Mouse (Mus musculus) liver, embryonic 16.5 days (tissue): Measurements from ENCODE around the gene Tmem63c. TPM values are rescaled to one million over a fixed set of nuclear protein-coding genes. Genes with fewer than 3 reads are reported as not detected.

ENCODE experiments used
- ATAC-seq: fragments of 200-750 bp; cut with Nextera tagmentation; 2 replicates; pipeline ENCODE4 v1.8.0; 2017; ENCODE audit warnings: low read depth, mild to moderate bottlenecking, moderate number of reproducible peaks, moderate library complexity
- H3K27ac ChIP-seq: fragments of 300-500 bp; sonication (generic); 2 replicates; pipeline ENCODE4 v1.5.1; 2014; ENCODE audit warnings: mild to moderate bottlenecking, low read length
- H3K27me3 ChIP-seq: fragments of 300-500 bp; sonication (generic); 2 replicates; pipeline ENCODE4 v1.6.1; 2014; ENCODE audit warnings: low read depth, low read length, mixed read lengths; ENCODE audit not compliant: control insufficient read depth, insufficient read depth
- H3K36me3 ChIP-seq: fragments of 300-500 bp; sonication (generic); 2 replicates; pipeline ENCODE4 v1.6.1; 2014; ENCODE audit warnings: mild to moderate bottlenecking; ENCODE audit not compliant: control insufficient read depth, insufficient read depth
- H3K4me1 ChIP-seq: fragments of 300-500 bp; sonication (generic); 2 replicates; pipeline ENCODE4 v1.6.1; 2014; ENCODE audit warnings: low read depth, low read length, mixed read lengths; ENCODE audit not compliant: control insufficient read depth
- H3K4me2 ChIP-seq: fragments of 300-500 bp; sonication (generic); 2 replicates; pipeline ENCODE4 v1.6.1; 2014; ENCODE audit warnings: low read depth, low read length, mixed read lengths
- H3K4me3 ChIP-seq: fragments of 300-500 bp; sonication (generic); 2 replicates; pipeline ENCODE4 v1.5.1; 2014; ENCODE audit warnings: low read depth, mild to moderate bottlenecking, low read length
- H3K9ac ChIP-seq: fragments of 300-500 bp; sonication (generic); 2 replicates; pipeline ENCODE4 v1.6.1; 2014; ENCODE audit warnings: low read depth, low read length
- H3K9me3 ChIP-seq: fragments of 300-500 bp; sonication (generic); replicated peaks from 2 replicates; pipeline ENCODE4 v1.6.1; 2016; ENCODE audit warnings: low read length; ENCODE audit not compliant: control insufficient read depth
- WGBS: fragments of 180-500 bp; shearing (Covaris S2); extraction: QIAGEN DNeasy Blood & Tissue Kit; methylation state at CpG from one replicate; pipeline ENCODE4 v1.1.7; 2014; ENCODE audit not compliant: insufficient replicate concordance; 5-methylcytosine and 5-hydroxymethylcytosine counted together
- polyA plus RNA-seq: library from polyadenylated mRNA; unstranded; fragments of >200 nt; fragmentation: Nextera tagmentation; extraction: Ambion mirVana; gene quantifications from 2 replicates; pipeline ENCODE4 v1.2.1, GENCODE M21; 2015

Tmem63c gene
- polyA plus RNA-seq, 1 experiment from 2014 or later: not detected

DNA sequence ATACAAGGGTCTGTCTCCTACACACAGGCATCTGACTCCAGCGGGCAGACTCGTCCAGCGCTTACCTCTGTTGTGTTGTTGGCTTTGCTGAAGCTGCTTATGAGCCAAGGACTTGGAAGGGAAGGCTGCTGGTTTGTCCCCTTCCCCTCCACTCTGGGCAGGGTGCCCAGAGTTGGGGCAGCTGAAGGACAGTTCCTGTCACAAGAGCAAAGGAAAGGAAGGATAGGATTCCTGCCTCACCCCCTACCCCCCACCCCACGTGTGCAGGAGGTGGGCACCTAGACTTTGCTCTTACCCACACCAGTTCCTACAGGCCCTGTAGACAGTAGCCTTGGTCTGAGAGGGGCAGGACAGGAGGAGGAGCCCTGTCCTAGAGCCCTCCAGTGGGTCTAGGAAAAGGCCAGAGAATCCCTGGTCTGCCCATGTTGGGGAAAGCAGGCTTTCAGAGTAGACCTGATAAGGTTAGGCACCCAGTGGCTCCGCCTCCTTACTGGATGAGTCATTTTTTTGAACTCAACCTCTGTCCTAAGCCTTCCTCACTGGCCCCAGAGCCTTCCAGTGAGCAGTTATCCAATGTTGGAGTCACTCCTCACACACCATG, 10.1 kb downstream of the Tmem63c start:
- no peak for ATAC-seq
- WGBS: 48% methylated on average over 5 of the region's 5 CpGs
- H3K9me3 ChIP-seq: no peaks in the 10 kb centered on the region

DNA sequence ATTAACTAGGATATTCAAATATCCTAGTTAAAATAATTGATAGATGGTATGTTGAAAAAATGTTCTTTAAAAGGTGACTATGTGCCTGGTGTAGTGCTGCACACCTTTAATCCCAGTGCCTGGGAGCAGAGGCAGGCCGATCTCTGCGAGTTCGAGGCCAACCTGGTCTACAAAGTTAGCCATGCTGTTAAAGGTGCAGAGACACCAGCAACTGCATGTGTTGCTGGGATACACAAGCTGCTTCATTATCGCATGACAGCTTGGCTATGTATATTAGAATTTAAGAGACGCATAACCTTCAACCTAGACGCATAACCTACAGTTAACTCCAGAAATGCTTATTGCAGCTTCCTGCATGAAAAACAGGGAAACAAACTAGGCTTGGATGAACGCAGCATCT, 15.5 kb downstream of the Tmem63c start:
- Histone ChIP-seq H3K27ac (no peak overlapping the region), H3K9ac (no peak overlapping the region), H3K36me3 (no peaks in the 10 kb centered on the region), H3K4me3 (no peak overlapping the region), H3K9me3 (no peaks in the 10 kb centered on the region), H3K4me1 (no peaks in the 10 kb centered on the region), H3K27me3 (no peaks in the 10 kb centered on the region), H3K4me2 (no peak overlapping the region)
- WGBS: 75% methylated on average over 7 of the region's 7 CpGs
- ATAC-seq: no peak

More for the DNA sequence above, 10.1 kb downstream of the Tmem63c start:
- H3K27ac ChIP-seq: no peak overlapping the region
- H3K4me1 ChIP-seq: no peaks in the 10 kb centered on the region
- H3K9ac ChIP-seq: no peak overlapping the region
- H3K27me3 ChIP-seq: peaks cover 12% of the 10 kb centered on the region; the same call in 1 of the 2 replicates
- H3K4me3 ChIP-seq: no peak overlapping the region
- no peak overlapping the region for H3K4me2 ChIP-seq
- no peaks in the 10 kb centered on the region for H3K36me3 ChIP-seq

DNA sequence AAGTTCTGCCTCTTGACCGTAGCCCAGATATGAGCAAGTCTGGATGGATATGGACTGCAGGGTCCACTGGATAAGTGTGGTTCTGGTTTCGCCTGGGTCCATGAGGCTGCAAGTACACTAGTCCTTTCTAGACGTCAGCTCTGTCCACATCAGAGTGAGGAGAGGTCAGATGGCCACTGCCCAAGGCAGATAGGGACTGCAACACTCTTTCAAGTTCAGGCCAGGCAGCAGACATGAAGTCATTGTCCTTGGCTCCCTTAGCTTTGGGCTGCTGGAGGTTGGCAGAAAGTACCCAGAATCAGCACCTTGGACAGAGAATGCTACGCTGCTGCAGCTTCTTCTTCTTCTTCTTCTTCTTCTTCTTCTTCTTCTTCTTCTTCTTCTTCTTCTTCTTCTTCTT, 19.0 kb downstream of the Tmem63c start:
- H3K36me3 ChIP-seq: no peaks in the 10 kb centered on the region
- 54% methylated on average over 4 of the region's 4 CpGs for WGBS
- ATAC-seq: no peak
- no peaks in the 10 kb centered on the region for H3K9me3 ChIP-seq
- H3K27me3 ChIP-seq: no peaks in the 10 kb centered on the region
- H3K27ac ChIP-seq: no peak overlapping the region
- H3K4me2 ChIP-seq: no peak overlapping the region
- H3K9ac ChIP-seq: no peak overlapping the region
- H3K4me3 ChIP-seq: no peak overlapping the region
- H3K4me1 ChIP-seq: no peaks in the 10 kb centered on the region

- Histone ChIP-seq H3K4me1 (no peaks in the 10 kb centered on the region), H3K27ac (no peak overlapping the region), H3K36me3 (no peaks in the 10 kb centered on the region), H3K9ac (no peak overlapping the region), H3K4me3 (no peak overlapping the region), H3K9me3 (no peaks in the 10 kb centered on the region), H3K4me2 (no peak overlapping the region), H3K27me3 (no peaks in the 10 kb centered on the region)
- no peak for ATAC-seq
- 68% methylated on average over 7 of the region's 7 CpGs for WGBS
These were observed 19.7 kb downstream of the Tmem63c start for GRCm38 (mm10) chr12:87040857-87041256.

DNA sequence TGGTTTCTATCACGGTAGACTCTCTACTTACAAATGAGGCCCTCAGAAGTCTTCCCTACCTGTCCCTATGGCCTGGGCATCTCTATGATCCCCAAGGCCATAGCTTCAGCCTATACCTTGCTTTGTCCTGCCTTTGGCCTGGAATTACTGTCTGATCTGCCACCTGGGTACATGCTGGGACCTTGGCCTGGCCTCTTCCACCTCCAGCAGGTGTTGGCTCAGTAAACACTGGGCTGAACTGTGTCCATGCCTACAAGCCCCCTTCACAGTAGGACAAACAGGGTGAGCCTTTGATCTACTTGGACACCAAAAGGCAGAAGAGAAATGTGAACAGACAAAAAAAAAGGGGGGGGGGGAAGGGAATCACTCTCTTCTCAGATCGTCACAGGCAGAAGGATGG, 21.3 kb downstream of the Tmem63c start:
- H3K27me3 ChIP-seq: no peaks in the 10 kb centered on the region
- H3K27ac ChIP-seq: no peak overlapping the region
- H3K4me3 ChIP-seq: no peak overlapping the region
- WGBS: 60% methylated on average over 2 of the region's 2 CpGs
- H3K9me3 ChIP-seq: no peaks in the 10 kb centered on the region
- H3K36me3 ChIP-seq: no peaks in the 10 kb centered on the region
- no peak for ATAC-seq
- H3K4me1 ChIP-seq: no peaks in the 10 kb centered on the region
- H3K4me2 ChIP-seq: no peak overlapping the region
- no peak overlapping the region for H3K9ac ChIP-seq

GRCm38 (mm10) chr12:87043221-87043620, 22.1 kb downstream of the Tmem63c start:
- Histone ChIP-seq H3K36me3 (no peaks in the 10 kb centered on the region), H3K4me2 (no peak overlapping the region), H3K9ac (no peak overlapping the region), H3K4me1 (no peaks in the 10 kb centered on the region), H3K27me3 (no peaks in the 10 kb centered on the region), H3K27ac (no peak overlapping the region), H3K9me3 (no peaks in the 10 kb centered on the region), H3K4me3 (no peak overlapping the region)
- 55% methylated on average over 7 of the region's 7 CpGs for WGBS
- ATAC-seq: no peak

DNA sequence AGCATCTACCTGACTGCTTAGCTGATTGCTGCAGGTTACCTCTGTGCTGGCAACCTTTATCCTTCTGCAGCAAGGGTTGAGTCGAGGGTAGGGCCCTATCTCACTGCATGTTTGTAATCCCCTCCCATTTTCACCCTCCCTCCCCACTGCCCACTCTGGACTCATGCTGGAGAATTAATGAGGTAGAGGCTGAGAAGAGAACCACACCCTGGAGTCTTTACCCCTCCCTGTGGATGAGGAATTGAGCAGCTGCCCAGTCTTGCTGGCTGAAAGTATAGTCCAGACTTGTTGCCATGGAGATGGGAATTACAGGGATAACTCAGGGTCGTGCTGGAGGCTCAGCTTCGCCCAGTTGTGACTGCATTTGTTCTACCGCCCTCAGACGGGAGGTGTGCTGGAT, 23.6 kb downstream of the Tmem63c start:
- Histone ChIP-seq H3K4me2 (no peak overlapping the region), H3K9me3 (no peaks in the 10 kb centered on the region), H3K36me3 (no peaks in the 10 kb centered on the region), H3K4me3 (no peak overlapping the region), H3K27ac (no peak overlapping the region), H3K9ac (no peak overlapping the region), H3K4me1 (no peaks in the 10 kb centered on the region), H3K27me3 (no peaks in the 10 kb centered on the region)
- 23% methylated on average over 5 of the region's 5 CpGs for WGBS
- no peak for ATAC-seq

- Histone ChIP-seq H3K9me3 (no peaks in the 10 kb centered on the region), H3K4me2 (no peak overlapping the region), H3K4me1 (no peaks in the 10 kb centered on the region), H3K27me3 (no peaks in the 10 kb centered on the region), H3K36me3 (no peaks in the 10 kb centered on the region), H3K27ac (no peak overlapping the region), H3K4me3 (no peak overlapping the region), H3K9ac (no peak overlapping the region)
- 33% methylated on average over 3 of the region's 3 CpGs for WGBS
- no peak for ATAC-seq
These were observed 26.4 kb downstream of the Tmem63c start for GRCm38 (mm10) chr12:87047536-87047935.

- Histone ChIP-seq H3K9ac (no peak overlapping the region), H3K27ac (no peak overlapping the region), H3K4me1 (no peaks in the 10 kb centered on the region), H3K4me2 (no peak overlapping the region), H3K4me3 (no peak overlapping the region), H3K9me3 (no peaks in the 10 kb centered on the region), H3K27me3 (no peaks in the 10 kb centered on the region), H3K36me3 (no peaks in the 10 kb centered on the region)
- 23% methylated on average over 15 of the region's 16 CpGs for WGBS
- no peak for ATAC-seq
These were observed 31.7 kb downstream of the Tmem63c start for GRCm38 (mm10) chr12:87052661-87053321.
